Mouse (Mus musculus) bone marrow macrophage, adult 2 months (primary cell): ENCODE measurements at regions not wholly inside any gene's neighbourhood (a gene's known extent, or its start where the extent isn't known, plus 50 kb on each side); places are given as distances from the start of the nearest gene placed in this dataset.

Source experiments
- CTCF ChIP-seq: IDR thresholded peaks from 2 replicates; pipeline ENCODE4 v1.5.1; 2012; ENCODE audit warnings: low read depth, mild to moderate bottlenecking, low read length, moderate library complexity
- POLR2A ChIP-seq: IDR thresholded peaks from 2 replicates; pipeline ENCODE4 v1.6.1; 2012; ENCODE audit warnings: mild to moderate bottlenecking, low read depth, low read length, borderline replicate concordance

DNA sequence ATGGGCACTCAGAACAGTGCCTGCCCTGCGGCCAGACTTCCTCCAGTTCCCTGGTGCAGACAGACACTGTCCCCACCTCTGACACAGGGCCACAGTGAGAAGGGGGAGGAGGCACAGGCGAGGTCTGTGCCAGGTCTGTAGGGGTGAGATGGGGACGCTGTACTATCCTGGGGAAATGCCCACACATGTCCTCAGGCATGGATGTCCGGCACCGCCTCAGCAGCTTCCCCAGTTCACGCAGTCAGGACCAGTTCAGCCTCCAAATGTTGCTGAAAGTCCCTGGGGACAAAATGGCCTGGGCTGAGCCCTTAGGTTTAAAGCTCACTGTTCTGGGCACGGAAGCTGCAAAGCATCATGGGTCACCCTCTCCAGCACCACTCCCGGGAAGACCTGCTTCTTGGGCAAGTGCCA, 78.4 kb upstream of the Ptpn1 start:
- TF ChIP-seq POLR2A (no peak), CTCF (no peak)
